Mouse (Mus musculus) gastrocnemius, postnatal 10 days (tissue): ENCODE measurements around the gene Nr4a3. TPM values are rescaled to one million over a fixed set of nuclear protein-coding genes. Genes with fewer than 3 reads are reported as not detected.

ENCODE experiments used
- DNase-seq: peaks from one replicate; pipeline ENCODE4 v3.0.0; 2021; ENCODE audit warnings: mixed read lengths
- total RNA-seq, 2 experiments: library from RNA; stranded (reverse); gene quantifications; 2 replicates each; pipeline ENCODE4 v1.2.3; 2021

Nr4a3 gene
- total RNA-seq, 2 experiments from 2014 or later: 2.2 TPM

DNA sequence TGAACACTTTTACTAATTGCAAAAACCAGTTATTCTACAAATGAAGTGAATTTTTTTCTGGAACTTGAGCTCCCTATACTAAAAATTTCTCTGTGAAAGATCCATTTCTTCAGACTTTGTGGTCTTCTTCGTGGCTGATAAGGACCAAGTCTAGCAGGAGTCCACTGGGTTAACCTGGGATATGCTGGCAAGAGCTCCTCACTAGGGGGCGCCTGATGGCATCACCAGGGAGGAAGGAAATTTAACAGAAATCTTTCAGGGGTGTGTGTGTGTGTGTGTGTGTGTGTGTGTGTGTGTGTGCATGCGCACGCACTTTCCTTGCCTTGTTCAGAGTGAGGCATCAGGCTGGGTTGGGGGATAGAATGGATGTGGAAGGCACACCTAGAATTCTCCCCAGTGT is 71.2 kb downstream of the Nr4a3 start:
- DNase-seq: no peak

DNA sequence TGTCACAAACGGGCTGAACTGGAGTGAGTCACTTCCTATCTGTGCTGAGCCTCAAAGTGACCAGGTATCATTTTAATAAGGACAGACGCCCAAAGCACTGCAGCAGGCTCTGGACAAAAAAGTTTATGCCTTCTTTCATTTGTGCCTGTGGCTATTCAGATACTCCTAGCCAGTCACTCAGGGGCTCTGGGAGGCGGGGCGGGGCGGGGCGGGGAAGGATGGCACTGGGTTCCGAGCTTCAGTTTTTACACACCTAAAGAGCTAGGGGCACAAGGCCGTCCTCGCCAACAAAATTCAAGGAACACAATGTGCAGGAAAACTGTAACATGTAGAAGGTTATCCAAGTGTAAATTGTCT is 79.4 kb downstream of the Nr4a3 start:
- DNase-seq: peak; percentile 6

DNA sequence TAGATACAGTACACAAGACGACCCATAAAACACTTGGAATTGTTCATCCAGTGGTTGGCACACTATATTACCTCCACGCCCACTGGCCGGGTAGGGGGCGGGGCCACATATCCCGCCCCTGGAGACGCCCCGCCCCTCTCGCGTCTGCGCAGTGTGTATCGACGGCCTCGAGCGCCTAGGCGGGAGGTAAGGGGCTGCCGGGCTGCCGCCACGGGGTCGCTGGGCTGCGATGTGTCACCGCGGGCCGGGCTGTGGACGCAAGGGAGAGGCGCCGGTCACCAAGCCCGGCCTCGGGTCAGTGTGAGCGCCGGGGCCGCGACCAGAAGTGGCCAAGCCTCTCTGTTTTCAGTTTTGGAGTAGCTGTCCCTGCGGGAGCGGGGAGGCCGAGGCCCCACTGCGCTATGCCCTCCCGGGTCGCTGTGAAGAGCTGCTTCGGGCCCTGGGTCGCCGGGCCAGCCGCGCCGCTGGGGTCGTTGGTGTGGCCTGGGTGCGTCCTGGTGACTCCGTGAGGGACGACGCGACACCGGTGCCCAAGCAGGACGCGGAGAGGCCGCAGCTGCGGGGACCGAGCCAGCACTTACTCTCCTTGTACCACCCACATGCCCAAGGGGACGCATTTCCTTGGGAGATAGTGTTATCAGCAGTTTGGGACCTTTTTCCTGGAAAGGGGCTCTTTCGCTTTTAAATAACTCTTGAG is 80.0 kb downstream of the Nr4a3 start, which contains the start of gene Stx17:
Gene Stx17, plus strand, starts transcription at position 143 of the 697 bp plus-strand sequence.
- peak; percentile 84 for DNase-seq

- no peak for DNase-seq
Measured at GRCm38 (mm10) chr4:48130314-48130713, 85.4 kb downstream of the Nr4a3 start.

DNA sequence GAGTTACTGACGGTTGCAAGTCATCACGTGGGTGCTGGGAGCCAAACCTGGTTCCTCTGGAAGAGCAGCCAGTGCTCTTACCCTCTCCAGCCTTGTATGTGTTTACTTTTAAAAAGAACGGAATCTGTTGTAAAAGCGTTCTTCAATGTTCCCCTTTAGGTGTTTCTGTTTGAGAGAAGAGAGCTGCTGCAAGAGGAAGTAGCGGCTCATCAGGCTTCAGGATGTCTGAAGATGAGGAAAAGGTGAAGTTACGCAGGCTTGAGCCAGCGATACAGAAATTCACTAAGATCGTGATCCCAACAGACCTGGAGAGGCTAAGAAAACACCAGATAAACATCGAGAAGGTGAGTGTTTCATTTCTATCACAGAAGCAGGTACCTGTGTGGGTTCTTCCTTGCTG is 86.7 kb downstream of the Nr4a3 start:
- DNase-seq: no peak

DNA sequence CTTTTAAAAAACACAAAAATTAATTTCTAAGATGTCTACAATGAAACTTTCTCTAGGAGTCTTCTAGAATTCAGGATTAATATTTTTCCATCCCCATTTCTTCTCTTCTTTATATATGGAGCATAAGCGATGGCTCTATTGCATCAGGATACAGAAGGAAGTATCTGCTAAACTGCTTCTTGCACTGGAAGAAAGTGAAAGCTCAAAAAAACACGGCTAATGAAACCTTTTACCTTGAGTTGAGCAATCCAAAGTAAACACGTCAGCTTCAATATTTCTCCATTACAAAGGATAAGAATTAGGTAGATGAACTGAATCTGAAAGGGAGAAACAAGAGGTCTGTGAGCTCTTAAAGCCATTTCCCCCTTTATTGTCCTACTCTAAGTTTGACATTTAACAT is 87.8 kb downstream of the Nr4a3 start:
- no peak for DNase-seq

Other genes starting within 250 kb of the Nr4a3 start
- 10 to 100 TPM; 29.1 to 31.2 TPM for gene Stx17, start 79.8 kb downstream of the Nr4a3 start, total RNA-seq
- gene Erp44, start 234.4 kb downstream of the Nr4a3 start, total RNA-seq: 10 to 100 TPM; 31.1 to 34.9 TPM
- gene Invs, start 234.6 kb downstream of the Nr4a3 start, total RNA-seq: 1 to 10 TPM; 3.5 to 4.6 TPM